Mouse (Mus musculus) midbrain, embryonic 13.5 days (tissue): ENCODE data around the gene Spic. TPM values are rescaled to one million over a fixed set of nuclear protein-coding genes. Genes with fewer than 3 reads are reported as not detected.
"Not testable (repeated sequence)": the region's sequence is repeated elsewhere in the genome, so short reads cannot be mapped to it uniquely, and the experiment has no call there.

Experiments
- ATAC-seq: fragments of 200-750 bp; cut with Nextera tagmentation; 2 replicates; pipeline ENCODE4 v1.8.0; 2017; ENCODE audit warnings: mild to moderate bottlenecking, moderate TSS enrichment, moderate library complexity
- H3K27ac ChIP-seq: fragments of 300-500 bp; sonication (generic); 2 replicates; pipeline ENCODE4 v1.5.1; 2015; ENCODE audit warnings: inconsistent platforms, mild to moderate bottlenecking, moderate library complexity
- H3K27me3 ChIP-seq: fragments of 300-500 bp; sonication (generic); 2 replicates; pipeline ENCODE4 v1.6.1; 2015; ENCODE audit warnings: mild to moderate bottlenecking, inconsistent platforms
- H3K36me3 ChIP-seq: fragments of 300-500 bp; sonication (generic); 2 replicates; pipeline ENCODE4 v1.6.1; 2015; ENCODE audit warnings: mild to moderate bottlenecking, inconsistent platforms
- H3K4me1 ChIP-seq: fragments of 300-500 bp; sonication (generic); replicated peaks from 2 replicates; pipeline ENCODE4 v1.6.1; 2015; ENCODE audit warnings: inconsistent platforms
- H3K4me2 ChIP-seq: fragments of 300-500 bp; sonication (generic); replicated peaks from 2 replicates; pipeline ENCODE4 v1.6.1; 2015; ENCODE audit warnings: moderate library complexity, mild to moderate bottlenecking, inconsistent platforms
- H3K4me3 ChIP-seq: fragments of 300-500 bp; sonication (generic); replicated peaks from 2 replicates; pipeline ENCODE4 v1.5.1; 2015; ENCODE audit warnings: mild to moderate bottlenecking, inconsistent platforms
- H3K9ac ChIP-seq: fragments of 300-500 bp; sonication (generic); replicated peaks from 2 replicates; pipeline ENCODE4 v1.6.1; 2015; ENCODE audit warnings: mild to moderate bottlenecking, inconsistent platforms
- H3K9me3 ChIP-seq: fragments of 300-500 bp; sonication (generic); 2 replicates; pipeline ENCODE4 v1.6.1; 2016; ENCODE audit warnings: mild to moderate bottlenecking, inconsistent platforms
- whole genome bisulfite sequencing: fragments of 180-500 bp; shearing (Covaris S2); methylation state at CpG from one replicate; pipeline ENCODE4 v1.1.7; 2015; 5-methylcytosine and 5-hydroxymethylcytosine counted together
- polyA plus RNA-seq: library from polyadenylated mRNA; unstranded; fragments of >200 nt; fragmentation: Nextera tagmentation; extraction: Ambion mirVana; gene quantifications from 2 replicates; pipeline ENCODE4 v1.2.1, GENCODE M21; 2015

Spic gene
- polyA plus RNA-seq, 1 experiment from 2014 or later = not detected

GRCm38 (mm10) chr10:88714744-88715143 lies 29.9 kb upstream of the Spic start:
- Histone ChIP-seq H3K4me3 (no peak overlapping the region), H3K9ac (no peak overlapping the region), H3K27ac (no peak overlapping the region), H3K4me1 (no peaks in the 10 kb centered on the region), H3K36me3 (no peaks in the 10 kb centered on the region), H3K9me3 (no peaks in the 10 kb centered on the region), H3K27me3 (no peaks in the 10 kb centered on the region), H3K4me2 (no peak overlapping the region)
- 93% methylated on average over 4 of the region's 4 CpGs for WGBS
- ATAC-seq = no peak

- Histone ChIP-seq H3K4me2 (no peak overlapping the region), H3K4me3 (no peak overlapping the region), H3K27ac (no peak overlapping the region), H3K9ac (no peak overlapping the region), H3K9me3 (no peaks in the 10 kb centered on the region), H3K27me3 (no peaks in the 10 kb centered on the region), H3K4me1 (no peaks in the 10 kb centered on the region), H3K36me3 (no peaks in the 10 kb centered on the region)
- 87% methylated on average over 6 of the region's 6 CpGs for WGBS
- ATAC-seq = no peak
Measured at GRCm38 (mm10) chr10:88712359-88712758, 27.5 kb upstream of the Spic start.

DNA sequence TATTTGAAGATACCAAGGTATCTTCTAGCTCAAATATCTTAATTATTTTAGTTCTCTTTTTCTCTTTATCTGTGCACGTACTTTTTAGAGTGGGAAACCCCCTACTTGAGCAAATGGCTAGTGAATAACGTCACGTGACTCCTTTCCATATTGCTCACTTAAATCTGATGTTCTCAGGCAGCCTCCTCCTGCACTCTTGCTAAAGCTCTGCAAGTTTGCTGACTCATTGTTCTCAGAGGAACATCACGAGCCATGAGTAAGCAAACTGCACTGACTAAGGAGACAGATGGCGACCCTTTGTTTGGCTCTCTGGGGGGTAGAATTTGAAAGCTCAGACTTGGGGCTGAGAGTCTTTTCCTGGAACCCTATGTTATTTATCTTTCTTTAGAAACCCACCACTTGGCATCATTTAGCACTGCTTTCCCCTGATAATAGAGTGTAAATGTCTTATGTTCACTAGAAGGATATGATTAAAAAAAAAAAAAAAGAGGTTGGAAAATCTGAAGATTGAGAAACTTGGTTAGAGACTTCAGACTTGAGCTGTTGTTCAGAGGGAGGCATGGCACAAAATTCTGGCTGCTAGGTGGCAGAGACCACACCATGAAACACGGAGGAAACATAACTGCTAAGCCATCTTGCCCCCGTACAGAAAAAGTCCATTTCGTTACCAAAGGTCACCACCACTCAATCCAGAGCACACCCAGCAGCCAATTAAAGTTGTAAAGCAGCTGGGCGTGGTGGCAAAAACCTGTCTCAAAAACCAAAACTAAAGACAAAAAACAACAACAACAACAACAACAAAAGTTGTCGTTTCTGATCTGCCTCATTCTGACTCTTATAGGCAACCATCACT lies 24.1 kb upstream of the Spic start:
- Histone ChIP-seq H3K36me3 (no peaks in the 10 kb centered on the region), H3K4me3 (no peak overlapping the region), H3K9me3 (no peaks in the 10 kb centered on the region; the same call in 1 of the 2 replicates), H3K9ac (no peak overlapping the region), H3K27me3 (no peaks in the 10 kb centered on the region), H3K4me1 (no peaks in the 10 kb centered on the region), H3K27ac (no peak overlapping the region), H3K4me2 (no peak overlapping the region)
- no peak for ATAC-seq
- WGBS = 64% methylated on average over 10 of the region's 10 CpGs

GRCm38 (mm10) chr10:88700938-88701337 lies 16.1 kb upstream of the Spic start:
- no peak for ATAC-seq
- H3K4me1 ChIP-seq = no peaks in the 10 kb centered on the region
- no peak overlapping the region for H3K4me2 ChIP-seq
- no peaks in the 10 kb centered on the region for H3K36me3 ChIP-seq
- 73% methylated on average over 6 of the region's 6 CpGs for WGBS
- H3K9ac ChIP-seq = no peak overlapping the region
- H3K4me3 ChIP-seq = no peak overlapping the region
- no peak overlapping the region for H3K27ac ChIP-seq
- H3K9me3 ChIP-seq = no peaks in the 10 kb centered on the region; the same call in 1 of the 2 replicates
- H3K27me3 ChIP-seq = no peaks in the 10 kb centered on the region

GRCm38 (mm10) chr10:88682904-88683563 lies 1.8 kb downstream of the Spic start:
- H3K9ac ChIP-seq = no peak overlapping the region
- no peaks in the 10 kb centered on the region for H3K9me3 ChIP-seq
- no peaks in the 10 kb centered on the region for H3K36me3 ChIP-seq
- no peaks in the 10 kb centered on the region for H3K4me1 ChIP-seq
- H3K27ac ChIP-seq = no peak overlapping the region
- no peaks in the 10 kb centered on the region for H3K27me3 ChIP-seq
- 83% methylated on average over 4 of the region's 4 CpGs for WGBS
- H3K4me3 ChIP-seq = no peak overlapping the region
- no peak for ATAC-seq
- no peak overlapping the region for H3K4me2 ChIP-seq

DNA sequence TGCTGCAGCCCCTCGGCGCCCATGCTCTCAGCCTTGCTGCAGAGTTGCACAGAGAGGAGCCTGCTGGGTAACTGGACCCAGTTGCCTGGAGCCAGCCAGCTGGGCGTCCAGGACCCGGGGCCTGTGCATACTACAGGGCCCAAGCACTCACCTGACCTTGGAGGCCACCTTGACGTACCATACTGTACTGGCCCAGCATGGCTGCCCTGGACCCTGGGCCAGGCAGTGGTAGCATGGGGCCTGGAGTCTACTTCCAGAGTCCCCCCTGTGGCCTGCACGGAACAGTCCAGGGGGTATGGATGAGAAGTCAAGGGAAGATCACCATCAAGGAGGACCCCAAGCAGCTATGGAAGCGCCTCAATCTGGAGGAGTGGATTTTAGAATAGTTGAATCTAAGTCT lies 12.0 kb downstream of the Spic start:
- Histone ChIP-seq H3K27ac (no peak overlapping the region), H3K9ac (no peak overlapping the region), H3K9me3 (no peaks in the 10 kb centered on the region), H3K4me2 (no peak overlapping the region), H3K27me3 (no peaks in the 10 kb centered on the region), H3K4me3 (no peak overlapping the region), H3K4me1 (no peaks in the 10 kb centered on the region), H3K36me3 (no peaks in the 10 kb centered on the region)
- ATAC-seq = no peak; the same call in 1 of the 2 replicates
- WGBS = 88% methylated on average over 7 of the region's 7 CpGs

DNA sequence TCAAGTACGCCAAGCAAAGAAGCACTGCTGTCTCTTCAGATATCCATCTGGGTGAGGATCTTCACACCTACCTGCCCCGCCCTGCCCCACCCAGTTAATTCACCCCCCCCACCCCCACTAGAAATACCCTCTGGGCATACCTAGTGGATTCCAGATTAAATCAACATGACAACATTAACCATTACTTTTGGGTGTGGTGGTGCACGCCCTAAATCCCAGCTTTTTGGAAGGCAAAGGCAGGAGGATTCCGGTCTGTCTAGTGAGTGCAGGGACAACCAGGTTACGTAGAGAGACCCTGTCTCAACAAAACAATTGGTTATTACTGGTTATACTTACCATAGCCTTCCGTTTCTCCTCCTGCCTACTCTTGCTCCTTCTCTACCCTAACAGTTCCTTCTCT lies 12.7 kb downstream of the Spic start:
- Histone ChIP-seq H3K27ac (no peak overlapping the region), H3K4me3 (no peak overlapping the region), H3K27me3 (no peaks in the 10 kb centered on the region), H3K4me2 (no peak overlapping the region), H3K36me3 (no peaks in the 10 kb centered on the region), H3K9me3 (no peaks in the 10 kb centered on the region), H3K4me1 (no peaks in the 10 kb centered on the region), H3K9ac (no peak overlapping the region)
- WGBS = 92% methylated on average over 6 of the region's 6 CpGs
- no peak for ATAC-seq

DNA sequence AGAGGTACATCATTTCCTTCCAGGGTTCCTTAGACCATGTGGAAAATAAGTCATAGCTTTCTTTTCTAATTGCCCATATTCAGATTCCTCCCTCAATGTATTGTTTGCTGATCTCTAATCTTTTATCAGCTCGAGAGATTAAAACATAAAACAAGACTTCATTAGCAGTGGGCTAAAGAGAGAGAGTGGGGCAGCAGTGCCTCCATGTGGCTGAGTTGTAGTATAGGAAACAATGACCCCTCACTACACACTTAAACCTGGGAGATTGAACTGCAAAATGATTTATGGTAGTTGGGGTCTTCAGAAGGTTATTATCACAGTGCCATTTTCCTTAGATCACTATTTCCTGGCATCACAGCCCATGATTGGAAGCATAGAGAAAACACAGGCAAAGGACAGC lies 15.1 kb downstream of the Spic start:
- Histone ChIP-seq H3K36me3 (no peaks in the 10 kb centered on the region), H3K27me3 (no peaks in the 10 kb centered on the region), H3K4me1 (no peaks in the 10 kb centered on the region), H3K4me2 (no peak overlapping the region), H3K9me3 (no peaks in the 10 kb centered on the region), H3K4me3 (no peak overlapping the region), H3K9ac (no peak overlapping the region), H3K27ac (no peak overlapping the region)
- 28% methylated on average over 1 of the region's 1 CpGs for WGBS
- ATAC-seq = no peak

- H3K36me3 ChIP-seq, ATAC-seq, H3K9me3 ChIP-seq, H3K9ac ChIP-seq, H3K27ac ChIP-seq, H3K4me3 ChIP-seq, H3K27me3 ChIP-seq, H3K4me1 ChIP-seq, H3K4me2 ChIP-seq: not testable (repeated sequence)
Measured at GRCm38 (mm10) chr10:88663856-88664255, 21.0 kb downstream of the Spic start.

DNA sequence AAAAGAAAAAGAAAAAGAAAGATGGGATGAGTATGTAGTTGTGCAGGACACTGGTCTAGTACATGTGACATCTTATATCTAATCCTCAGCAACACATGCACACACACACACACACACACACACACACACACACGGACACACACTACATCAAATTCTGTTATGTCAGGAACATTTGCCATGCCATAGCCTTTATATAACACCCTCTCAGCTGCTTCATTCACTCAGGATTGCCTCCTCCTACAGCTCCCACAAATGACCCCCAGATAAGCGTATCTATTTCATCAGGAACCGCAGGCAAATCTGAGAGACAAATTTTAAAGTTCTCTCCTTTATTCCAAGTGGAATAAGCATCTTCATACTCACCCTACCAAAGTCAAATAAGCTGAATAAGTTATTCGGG lies 25.9 kb downstream of the Spic start:
- 90% methylated on average over 4 of the region's 4 CpGs for WGBS
- Histone ChIP-seq H3K36me3 (no peaks in the 10 kb centered on the region), H3K9me3 (no peaks in the 10 kb centered on the region), H3K4me3 (no peak overlapping the region), H3K9ac (no peak overlapping the region), H3K4me2 (no peak overlapping the region), H3K27ac (no peak overlapping the region), H3K27me3 (no peaks in the 10 kb centered on the region), H3K4me1 (no peaks in the 10 kb centered on the region)
- no peak for ATAC-seq

GRCm38 (mm10) chr10:88645448-88645847 lies 39.4 kb downstream of the Spic start:
- Histone ChIP-seq H3K9ac (no peak overlapping the region), H3K27ac (no peak overlapping the region), H3K9me3 (no peaks in the 10 kb centered on the region), H3K4me3 (no peak overlapping the region), H3K27me3 (no peaks in the 10 kb centered on the region), H3K4me1 (no peaks in the 10 kb centered on the region), H3K36me3 (no peaks in the 10 kb centered on the region), H3K4me2 (no peak overlapping the region)
- 77% methylated on average over 5 of the region's 5 CpGs for WGBS
- ATAC-seq = no peak

DNA sequence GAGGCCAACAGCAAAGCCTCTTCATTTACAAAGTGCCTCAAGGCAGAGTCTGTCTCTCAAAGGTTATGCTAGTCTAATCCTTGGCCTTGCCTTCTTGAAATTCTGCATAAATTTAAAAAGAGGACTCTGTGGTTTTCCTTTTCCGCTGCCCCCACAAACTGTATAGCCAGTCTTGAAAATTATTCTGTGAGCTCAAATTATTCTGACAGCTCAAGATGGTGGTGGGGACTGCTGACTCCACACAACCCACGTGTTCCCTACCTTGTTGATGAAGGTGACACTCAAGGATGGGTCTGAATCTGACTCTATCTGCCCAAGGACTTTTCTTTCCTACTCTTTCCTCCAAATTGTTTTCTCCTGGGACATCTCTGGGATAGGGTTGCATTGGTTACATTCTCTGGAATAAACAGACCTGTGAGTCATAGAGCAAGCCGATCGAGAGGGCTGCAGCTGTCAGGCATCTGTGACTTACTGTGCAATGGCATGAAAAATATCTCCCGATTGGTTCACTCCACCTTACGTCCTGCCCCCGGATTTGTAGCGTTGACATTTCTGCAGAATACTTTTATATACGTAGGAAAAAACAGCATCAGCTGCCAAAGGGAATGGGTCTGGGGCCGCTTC lies 53.4 kb downstream of the Spic start:
- Histone ChIP-seq H3K4me3 (no peak overlapping the region), H3K27me3 (no peaks in the 10 kb centered on the region), H3K9me3 (no peaks in the 10 kb centered on the region), H3K27ac (no peak overlapping the region), H3K36me3 (no peaks in the 10 kb centered on the region), H3K9ac (no peak overlapping the region), H3K4me2 (no peak overlapping the region), H3K4me1 (no peaks in the 10 kb centered on the region)
- ATAC-seq = no peak
- 89% methylated on average over 10 of the region's 10 CpGs for WGBS
